Mouse (Mus musculus) heart, embryonic 12.5 days (tissue): ENCODE measurements around the gene Ppp2r5e. TPM values are rescaled to one million over a fixed set of nuclear protein-coding genes. Genes with fewer than 3 reads are reported as not detected.
A peak's percentile ranks its signal among the peaks of the same experiment; 100 is the strongest.

Experiments
- ATAC-seq: fragments of 200-750 bp; cut with Nextera tagmentation; 2 replicates; pipeline ENCODE4 v1.8.0; 2017; ENCODE audit warnings: moderate TSS enrichment, moderate library complexity; ENCODE audit not compliant: insufficient number of reproducible peaks, low FRiP score
- H3K27ac ChIP-seq: fragments of 300-500 bp; sonication (generic); 2 replicates; pipeline ENCODE4 v1.5.1; 2016; ENCODE audit warnings: mild to moderate bottlenecking, moderate library complexity; ENCODE audit not compliant: poor library complexity, severe bottlenecking
- H3K27me3 ChIP-seq: fragments of 300-500 bp; sonication (generic); replicated peaks from 2 replicates; pipeline ENCODE4 v1.6.1; 2016; ENCODE audit warnings: mild to moderate bottlenecking, moderate library complexity
- H3K36me3 ChIP-seq: fragments of 300-500 bp; sonication (generic); 2 replicates; pipeline ENCODE4 v1.6.1; 2016; ENCODE audit warnings: mild to moderate bottlenecking, moderate library complexity
- H3K4me1 ChIP-seq: fragments of 300-500 bp; sonication (generic); replicated peaks from 2 replicates; pipeline ENCODE4 v1.6.1; 2016; ENCODE audit warnings: mild to moderate bottlenecking
- H3K4me2 ChIP-seq: fragments of 300-500 bp; sonication (generic); 2 replicates; pipeline ENCODE4 v1.6.1; 2016; ENCODE audit warnings: mild to moderate bottlenecking, moderate library complexity
- H3K4me3 ChIP-seq: fragments of 300-500 bp; sonication (generic); 2 replicates; pipeline ENCODE4 v1.5.1; 2016; ENCODE audit warnings: mild to moderate bottlenecking
- H3K9ac ChIP-seq: fragments of 300-500 bp; sonication (generic); 2 replicates; pipeline ENCODE4 v1.6.1; 2016; ENCODE audit warnings: mild to moderate bottlenecking, moderate library complexity
- H3K9me3 ChIP-seq: fragments of 300-500 bp; sonication (generic); replicated peaks from 2 replicates; pipeline ENCODE4 v1.6.1; 2016; ENCODE audit warnings: mild to moderate bottlenecking, moderate library complexity
- WGBS: fragments of 180-500 bp; shearing (Covaris S2); methylation state at CpG from one replicate; pipeline ENCODE4 v1.1.7; 2016; 5-methylcytosine and 5-hydroxymethylcytosine counted together
- polyA plus RNA-seq: library from polyadenylated mRNA; unstranded; fragments of >200 nt; fragmentation: Nextera tagmentation; extraction: Ambion mirVana; gene quantifications from 2 replicates; pipeline ENCODE4 v1.2.1, GENCODE M21; 2016

Ppp2r5e gene
- polyA plus RNA-seq, 1 experiment from 2014 or later = 12.7 TPM

DNA sequence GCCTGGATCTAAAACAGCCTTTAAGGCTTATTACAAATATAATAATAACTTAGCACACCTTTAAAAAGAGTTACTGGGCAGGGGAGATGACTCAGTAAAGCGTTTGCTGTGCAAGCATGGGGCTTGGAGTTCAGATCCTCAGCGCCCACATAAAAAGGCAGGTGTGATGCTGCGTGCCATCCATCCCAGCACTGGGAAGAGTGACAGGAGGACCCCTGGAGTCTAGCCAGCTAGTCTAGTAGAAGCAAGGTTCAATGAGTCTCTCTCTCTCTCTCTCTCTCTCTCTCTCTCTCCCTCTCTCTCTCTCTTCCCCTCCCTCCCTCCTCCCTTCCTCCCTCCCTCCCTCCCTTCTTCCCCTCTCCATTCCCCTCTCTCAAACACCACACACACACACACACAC is 19.5 kb upstream of the Ppp2r5e start:
- ATAC-seq = no peak
- no peak overlapping the region for H3K27ac ChIP-seq
- peak overlapping the region; percentile 67 for H3K4me2 ChIP-seq
- H3K27me3 ChIP-seq = no peaks in the 10 kb centered on the region
- H3K36me3 ChIP-seq = no peaks in the 10 kb centered on the region
- no peaks in the 10 kb centered on the region; the same call in 1 of the 2 replicates for H3K9me3 ChIP-seq
- H3K4me1 ChIP-seq = peaks cover 15% of the 10 kb centered on the region
- peak overlapping the region; percentile 39; the same call in 1 of the 2 replicates for H3K4me3 ChIP-seq
- 60% methylated on average over 3 of the region's 3 CpGs for WGBS
- H3K9ac ChIP-seq = no peak overlapping the region

DNA sequence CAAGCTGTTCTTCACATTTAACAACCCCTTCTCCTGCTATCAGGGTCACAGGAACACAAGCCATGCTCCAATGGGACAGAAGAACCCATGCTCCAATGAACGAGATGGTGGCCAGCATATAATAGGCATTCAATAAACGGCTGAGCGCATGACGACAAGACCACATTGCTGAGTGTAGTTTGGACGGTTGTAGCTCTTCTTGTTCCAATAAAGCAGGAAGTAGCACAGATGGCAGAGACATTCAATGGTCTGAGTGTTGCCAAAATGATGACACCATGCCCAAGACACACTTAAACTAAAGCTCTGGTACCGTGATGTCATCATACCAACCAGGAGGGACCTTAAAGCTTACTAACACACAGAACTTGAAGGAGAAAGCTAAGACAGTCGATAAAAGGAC is 16.7 kb upstream of the Ppp2r5e start:
- no peak overlapping the region for H3K9ac ChIP-seq
- H3K4me1 ChIP-seq = peaks cover 15% of the 10 kb centered on the region
- no peak overlapping the region for H3K4me2 ChIP-seq
- no peaks in the 10 kb centered on the region for H3K27me3 ChIP-seq
- H3K9me3 ChIP-seq = no peaks in the 10 kb centered on the region
- H3K27ac ChIP-seq = no peak overlapping the region
- H3K36me3 ChIP-seq = no peaks in the 10 kb centered on the region
- no peak overlapping the region for H3K4me3 ChIP-seq
- 84% methylated on average over 7 of the region's 7 CpGs for WGBS
- no peak for ATAC-seq

DNA sequence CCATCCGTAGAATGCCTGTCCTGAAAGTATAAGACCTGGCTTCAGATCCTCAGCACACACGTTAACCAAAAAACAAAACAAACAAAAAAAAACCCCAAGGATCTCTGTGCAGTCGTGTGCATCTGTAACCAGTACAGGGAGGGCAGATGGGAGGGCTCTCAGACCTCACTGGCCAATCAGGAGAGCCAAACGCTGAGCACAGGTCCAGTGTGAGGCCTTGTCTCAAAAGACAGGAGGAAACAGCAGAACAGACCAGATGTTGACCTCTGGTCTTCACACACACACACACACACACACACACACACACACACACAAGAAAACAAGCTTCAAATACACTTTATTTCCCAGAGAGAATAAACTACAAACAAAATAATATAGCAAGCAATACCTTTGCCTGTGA is 3.4 kb upstream of the Ppp2r5e start:
- H3K9ac ChIP-seq = no peak overlapping the region
- no peaks in the 10 kb centered on the region for H3K27me3 ChIP-seq
- no peak overlapping the region for H3K4me2 ChIP-seq
- H3K4me3 ChIP-seq = no peak overlapping the region
- 25% methylated on average over 4 of the region's 4 CpGs for WGBS
- no peak for ATAC-seq
- H3K9me3 ChIP-seq = 0 out of 2 replicates have a peak, but pooled peaks cover 5% of the 10 kb centered on the region
- H3K4me1 ChIP-seq = peaks cover 2% of the 10 kb centered on the region
- H3K36me3 ChIP-seq = no peaks in the 10 kb centered on the region
- H3K27ac ChIP-seq = no peak overlapping the region

DNA sequence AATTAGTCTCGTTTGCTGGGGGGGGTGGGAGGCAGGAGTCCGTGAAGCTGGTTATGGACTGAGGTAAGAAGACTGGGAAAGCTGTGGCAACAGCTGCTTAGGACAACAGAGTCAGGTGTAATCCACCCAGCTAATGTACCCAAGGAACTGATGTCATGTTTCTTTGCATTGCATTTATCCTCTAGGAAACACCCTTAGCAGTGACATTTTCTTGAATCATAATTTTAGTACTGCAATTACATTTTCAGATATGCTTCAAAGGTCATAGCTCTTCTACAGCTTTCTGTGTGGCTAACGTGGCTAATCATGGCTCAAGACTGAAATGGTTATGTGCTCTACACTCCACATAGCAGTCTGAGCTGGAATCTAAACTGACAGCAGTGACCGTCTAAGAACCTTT is 2.9 kb upstream of the Ppp2r5e start:
- Histone ChIP-seq H3K27ac (no peak overlapping the region), H3K27me3 (no peaks in the 10 kb centered on the region), H3K4me2 (no peak overlapping the region), H3K4me3 (no peak overlapping the region), H3K9ac (no peak overlapping the region), H3K4me1 (peaks cover 6% of the 10 kb centered on the region), H3K9me3 (0 out of 2 replicates have a peak, but pooled peaks cover 1% of the 10 kb centered on the region), H3K36me3 (no peaks in the 10 kb centered on the region)
- ATAC-seq = no peak
- 68% methylated on average over 4 of the region's 4 CpGs for WGBS

DNA sequence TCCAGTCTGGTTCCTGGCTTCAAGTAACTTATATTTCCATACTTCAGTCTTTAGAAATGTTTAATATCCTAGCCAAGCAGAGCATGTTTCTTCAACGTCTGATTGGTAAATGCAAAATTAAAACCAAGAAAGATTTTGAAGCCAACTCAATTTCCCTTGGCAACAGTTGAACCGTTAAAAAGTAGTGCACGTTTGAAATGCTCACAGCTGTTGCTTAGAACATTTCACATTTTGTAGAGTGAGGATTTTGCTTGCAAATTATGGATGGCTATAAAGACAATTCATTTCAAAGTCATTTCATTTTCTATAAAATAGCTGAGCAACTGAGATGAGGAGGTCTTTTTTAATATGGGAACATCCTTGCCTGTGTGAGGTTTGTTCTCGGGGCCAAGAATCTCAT is 1.7 kb upstream of the Ppp2r5e start:
- H3K9me3 ChIP-seq = no peaks in the 10 kb centered on the region
- H3K27me3 ChIP-seq = no peaks in the 10 kb centered on the region
- ATAC-seq = no peak
- H3K4me3 ChIP-seq = no peak overlapping the region
- no peak overlapping the region for H3K4me2 ChIP-seq
- no peak overlapping the region for H3K27ac ChIP-seq
- WGBS = 88% methylated on average over 4 of the region's 4 CpGs
- H3K36me3 ChIP-seq = peaks cover 7% of the 10 kb centered on the region
- H3K9ac ChIP-seq = no peak overlapping the region
- H3K4me1 ChIP-seq = peaks cover 9% of the 10 kb centered on the region

DNA sequence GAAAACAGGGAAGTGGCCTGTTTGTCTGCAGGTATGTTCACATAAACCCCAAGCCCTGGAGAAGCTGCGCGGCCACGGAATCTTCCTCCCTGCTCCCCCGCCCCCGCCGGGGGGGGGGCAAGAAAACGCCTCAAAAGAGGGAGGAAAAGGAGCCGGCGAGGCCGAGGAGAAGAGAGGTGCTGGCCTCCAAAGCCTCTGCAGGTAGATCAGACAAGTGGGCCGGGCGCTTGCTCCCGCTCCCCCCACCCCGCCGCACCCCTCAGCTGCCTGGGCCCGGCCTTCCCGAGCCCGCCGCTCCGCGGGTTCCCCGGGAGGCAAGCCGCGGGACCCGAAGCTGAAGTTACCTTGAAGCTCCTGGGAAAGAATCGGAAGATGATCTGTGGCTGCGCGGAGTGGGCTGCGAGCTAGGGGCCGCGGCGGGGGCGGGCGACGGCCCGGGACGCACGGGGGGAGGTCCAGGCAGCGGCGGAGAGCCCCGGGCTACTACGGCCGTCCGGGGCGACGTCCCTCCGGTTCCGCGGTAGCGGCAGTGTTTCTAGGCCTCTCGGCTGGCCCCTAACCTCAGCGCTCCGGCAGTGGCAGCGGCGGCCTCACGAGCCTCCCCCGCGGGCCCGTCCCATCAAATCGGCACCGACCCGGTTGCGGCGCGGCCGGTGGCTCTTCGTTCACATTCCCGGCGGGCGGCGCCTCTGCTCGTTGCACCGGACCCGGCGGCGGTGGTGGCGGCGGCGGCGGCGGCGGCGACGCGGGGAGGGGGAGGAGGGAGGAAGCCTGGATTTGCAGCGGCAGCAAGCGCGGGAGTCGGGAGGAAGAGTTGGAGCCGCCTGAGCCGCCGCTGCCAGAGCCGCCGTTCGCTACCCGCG is 523 bp downstream of the Ppp2r5e start:
- peak overlapping the region; percentile 97 for H3K27ac ChIP-seq
- H3K9me3 ChIP-seq = no peaks in the 10 kb centered on the region
- peaks cover 9% of the 10 kb centered on the region for H3K4me1 ChIP-seq
- ATAC-seq = peak; percentile 17; the same call in 1 of the 2 replicates
- H3K4me2 ChIP-seq = peak overlapping the region; percentile 82
- H3K9ac ChIP-seq = peak overlapping the region; percentile 96
- H3K27me3 ChIP-seq = no peaks in the 10 kb centered on the region
- peak overlapping the region; percentile 93 for H3K4me3 ChIP-seq
- WGBS = under 1% methylated on average over 86 of the region's 97 CpGs
- peaks cover 21% of the 10 kb centered on the region for H3K36me3 ChIP-seq

DNA sequence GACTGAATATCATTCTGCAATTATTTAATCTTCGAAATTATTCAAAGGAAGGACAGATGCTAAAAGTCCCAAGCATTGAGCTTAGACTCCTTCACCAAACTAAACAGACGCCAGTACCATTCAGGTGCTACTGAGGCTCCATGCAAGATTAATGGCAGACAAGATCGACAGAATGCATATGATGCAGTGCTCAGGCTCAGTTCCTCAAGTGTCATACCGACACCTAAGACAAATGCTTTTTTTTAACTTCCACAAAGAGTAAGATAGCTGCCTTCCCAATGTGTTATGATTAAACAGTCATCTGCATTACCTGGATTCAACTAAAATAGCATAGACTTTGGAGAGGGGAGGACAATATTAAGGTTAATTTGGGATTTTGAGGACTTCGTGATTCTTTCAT is 1.6 kb downstream of the Ppp2r5e start:
- 45% methylated on average over 5 of the region's 5 CpGs for WGBS
- Histone ChIP-seq H3K27ac (no peak overlapping the region), H3K27me3 (no peaks in the 10 kb centered on the region), H3K4me1 (peaks cover 7% of the 10 kb centered on the region), H3K9ac (0 out of 2 replicates have a peak overlapping the region, but pooled peaks have one; percentile 30), H3K4me3 (peak overlapping the region; percentile 35), H3K4me2 (peak overlapping the region; percentile 66), H3K36me3 (peaks cover 31% of the 10 kb centered on the region), H3K9me3 (no peaks in the 10 kb centered on the region)
- ATAC-seq = no peak

DNA sequence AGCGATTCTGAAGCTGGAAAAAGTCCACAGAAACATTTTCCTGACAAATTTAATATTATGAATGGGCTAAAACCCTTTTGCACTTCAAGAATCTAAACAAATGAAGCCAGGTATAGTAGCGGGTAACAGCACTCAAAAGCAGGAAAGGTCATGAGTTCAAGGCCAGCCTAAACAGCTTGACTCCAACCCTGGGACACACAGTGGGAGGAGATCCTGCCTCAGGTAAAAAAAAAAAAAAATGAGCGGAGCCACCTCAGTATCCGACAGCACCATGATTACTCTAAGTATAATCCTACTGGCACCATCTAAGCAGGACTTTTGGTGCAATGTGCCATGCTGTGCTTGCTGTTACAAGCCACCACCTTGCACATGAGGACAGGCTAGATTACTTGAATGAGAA is 2.2 kb downstream of the Ppp2r5e start:
- ATAC-seq = no peak
- Histone ChIP-seq H3K4me2 (peak overlapping the region; percentile 13; the same call in 1 of the 2 replicates), H3K27me3 (no peaks in the 10 kb centered on the region), H3K27ac (no peak overlapping the region), H3K9me3 (no peaks in the 10 kb centered on the region), H3K36me3 (peaks cover 35% of the 10 kb centered on the region), H3K4me3 (no peak overlapping the region), H3K4me1 (peaks cover 7% of the 10 kb centered on the region), H3K9ac (no peak overlapping the region)
- 75% methylated on average over 4 of the region's 4 CpGs for WGBS

DNA sequence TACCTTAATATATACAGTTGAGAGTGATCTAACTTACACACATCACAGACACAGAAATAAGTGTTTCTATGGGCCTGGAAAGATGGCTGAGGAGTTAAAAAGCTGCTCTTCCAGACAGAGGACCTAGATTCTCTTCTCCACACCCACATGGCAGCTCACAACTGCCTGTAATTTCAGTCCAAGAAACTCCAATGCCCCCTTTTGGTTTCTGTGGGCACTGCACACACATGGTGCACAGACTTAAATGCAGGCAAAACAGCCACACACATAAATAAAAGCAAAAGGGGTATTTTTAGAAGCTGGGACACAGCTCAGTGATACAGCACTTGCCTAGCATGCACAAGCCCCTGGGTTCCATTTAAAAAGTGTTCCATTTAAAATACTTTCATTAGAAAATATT is 8.5 kb downstream of the Ppp2r5e start:
- Histone ChIP-seq H3K27me3 (no peaks in the 10 kb centered on the region), H3K27ac (no peak overlapping the region), H3K4me3 (no peak overlapping the region), H3K36me3 (peaks cover 49% of the 10 kb centered on the region), H3K4me1 (no peaks in the 10 kb centered on the region), H3K4me2 (no peak overlapping the region), H3K9ac (no peak overlapping the region), H3K9me3 (no peaks in the 10 kb centered on the region)
- no peak for ATAC-seq

DNA sequence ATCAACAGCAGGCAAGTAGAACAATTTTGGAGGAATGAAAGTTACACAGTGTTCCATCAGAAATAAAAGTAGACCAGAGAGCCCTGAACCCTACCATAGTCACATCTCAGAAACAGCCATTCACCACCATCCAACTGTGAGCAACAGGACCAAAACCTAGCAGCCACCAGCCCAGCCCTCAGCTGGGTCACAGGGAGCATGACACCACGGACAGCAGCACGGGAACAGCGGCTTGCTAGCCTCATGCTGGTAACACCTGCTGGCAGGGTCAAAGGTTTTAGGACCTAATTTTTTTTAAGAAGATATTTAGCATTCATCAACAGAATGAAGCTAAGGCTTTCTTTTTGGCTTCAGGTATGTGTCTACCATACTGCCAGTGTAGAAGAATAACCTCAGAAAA is 12.3 kb downstream of the Ppp2r5e start:
- Histone ChIP-seq H3K4me1 (peaks cover 8% of the 10 kb centered on the region), H3K4me2 (no peak overlapping the region), H3K9ac (no peak overlapping the region), H3K4me3 (no peak overlapping the region), H3K27me3 (no peaks in the 10 kb centered on the region), H3K36me3 (peaks cover 26% of the 10 kb centered on the region), H3K27ac (no peak overlapping the region), H3K9me3 (no peaks in the 10 kb centered on the region)
- 81% methylated on average over 3 of the region's 3 CpGs for WGBS
- ATAC-seq = no peak

DNA sequence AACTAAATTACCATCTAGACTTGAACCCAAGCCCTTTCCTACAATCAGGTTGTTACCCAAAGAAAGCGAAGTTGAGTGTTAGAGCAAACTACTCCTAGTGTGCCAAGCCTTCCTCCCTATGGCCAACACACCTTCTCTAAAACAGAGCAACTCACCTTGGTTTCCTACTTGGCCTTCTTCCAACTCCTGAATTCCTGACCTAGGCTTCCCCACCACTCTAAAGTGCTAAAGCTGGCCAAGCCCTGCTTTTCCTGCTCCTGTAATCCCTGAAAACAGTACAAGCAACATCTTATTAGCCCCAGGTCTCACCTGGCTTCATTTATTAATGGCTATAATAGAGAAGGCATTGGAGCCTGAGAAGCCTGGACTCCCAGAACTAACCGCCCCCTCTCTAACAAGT is 17.0 kb downstream of the Ppp2r5e start:
- Histone ChIP-seq H3K4me3 (no peak overlapping the region), H3K36me3 (peaks cover 7% of the 10 kb centered on the region)
- 84% methylated on average over 2 of the region's 2 CpGs for WGBS

More for the DNA sequence above, 17.0 kb downstream of the Ppp2r5e start:
- Histone ChIP-seq H3K27ac (no peak overlapping the region), H3K4me2 (no peak overlapping the region), H3K27me3 (no peaks in the 10 kb centered on the region), H3K9ac (no peak overlapping the region), H3K9me3 (no peaks in the 10 kb centered on the region), H3K4me1 (peaks cover 22% of the 10 kb centered on the region)
- ATAC-seq = no peak
